Mouse (Mus musculus): Measurements from ENCODE around the gene Mapkapk3. TPM values are rescaled to one million over a fixed set of nuclear protein-coding genes. Genes with fewer than 3 reads are reported as not detected.

Gene Mapkapk3
- total RNA-seq, 2 experiments from 2014 or later, result 32.6 to 48.1 TPM

DNA sequence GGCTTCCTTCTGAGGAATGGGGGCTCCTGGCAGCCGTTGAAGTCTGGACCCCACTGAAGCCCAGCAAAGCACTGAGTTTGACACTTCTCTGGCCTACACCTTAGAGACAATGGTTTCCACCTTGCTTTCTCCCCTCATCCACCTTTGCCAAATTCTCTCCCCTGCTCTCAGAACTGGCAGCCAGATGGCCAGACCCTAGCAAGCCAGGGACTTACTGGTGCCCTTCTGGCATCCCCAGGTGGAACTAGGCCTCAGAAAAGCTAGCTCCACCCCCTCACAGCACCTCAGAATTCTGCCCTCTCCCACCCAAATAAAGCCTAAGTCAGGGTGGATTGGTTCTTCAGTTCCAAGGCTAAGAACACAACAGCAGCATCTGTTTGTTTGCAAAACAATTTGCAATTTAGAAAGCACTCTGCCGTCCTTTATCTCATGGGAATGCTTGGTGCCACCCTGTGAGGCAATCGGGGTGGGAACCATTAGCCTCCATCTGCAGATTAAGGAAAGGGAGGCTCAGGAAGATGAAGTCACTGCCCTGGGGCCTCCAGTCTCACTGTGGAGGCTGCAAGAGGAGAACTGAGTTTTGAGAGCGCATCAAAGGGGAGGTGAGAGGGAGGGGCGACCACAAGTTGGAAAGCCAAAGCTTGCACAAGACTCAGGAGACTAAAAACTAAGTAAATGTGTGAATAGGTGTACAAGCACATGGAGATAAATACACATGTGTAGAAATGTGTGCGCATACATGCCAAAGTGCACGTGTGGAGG lies 18.3 kb downstream of the Mapkapk3 start:
- no peak for TF ChIP-seq CTCF (IDR thresholded peaks at IDR 0.05)
- intact Hi-C loops (cut with DNase I), result no loop called here
- no peak for DNase-seq
- Histone ChIP-seq H3K27ac (no peak overlapping the region), H3K4me3 (no peak overlapping the region)

GRCm38 (mm10) chr9:107269772-107270171 lies 19.9 kb downstream of the Mapkapk3 start:
- no peak for TF ChIP-seq CTCF (IDR thresholded peaks at IDR 0.05)
- no peak overlapping the region for H3K27ac ChIP-seq
- no peak for DNase-seq
- intact Hi-C loops (cut with DNase I), result no loop called here
- no peak overlapping the region for H3K4me3 ChIP-seq

DNA sequence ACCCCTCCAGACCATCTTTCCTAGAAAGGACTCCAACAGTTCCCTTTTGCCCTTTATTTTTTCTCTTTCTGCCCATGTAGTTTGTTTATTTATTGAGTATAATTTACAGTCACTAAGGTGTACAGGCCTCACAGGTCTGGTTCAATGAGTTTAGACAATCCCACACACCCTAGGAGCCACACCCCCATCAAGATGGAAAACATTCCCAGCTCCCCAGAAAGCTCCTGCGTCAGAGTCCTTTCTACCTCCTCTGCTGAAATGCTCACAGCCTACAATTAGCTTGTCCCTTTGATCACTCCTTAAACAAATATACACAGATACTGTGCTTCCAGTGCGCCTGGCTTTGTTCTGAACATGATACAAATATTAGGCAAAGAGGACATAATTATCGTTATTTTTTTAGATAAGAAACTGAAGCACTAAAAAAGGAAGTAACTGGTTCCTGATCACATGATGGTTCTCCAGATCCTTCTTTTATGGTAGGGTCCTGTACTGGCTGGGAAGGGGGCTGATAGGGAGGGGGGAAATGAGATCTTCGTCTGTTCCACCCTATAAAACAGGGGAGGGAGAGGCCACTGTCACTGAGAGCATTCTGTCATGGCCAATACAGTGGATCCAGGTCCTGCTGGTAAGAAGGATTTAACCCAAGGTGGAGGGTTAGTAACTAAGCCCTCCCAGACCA lies 21.8 kb downstream of the Mapkapk3 start:
- Histone ChIP-seq H3K4me3 (no peak overlapping the region), H3K27ac (no peak overlapping the region)
- intact Hi-C loops (cut with DNase I), result no loop called here
- TF ChIP-seq CTCF (IDR thresholded peaks at IDR 0.05), result no peak
- DNase-seq, result no peak

DNA sequence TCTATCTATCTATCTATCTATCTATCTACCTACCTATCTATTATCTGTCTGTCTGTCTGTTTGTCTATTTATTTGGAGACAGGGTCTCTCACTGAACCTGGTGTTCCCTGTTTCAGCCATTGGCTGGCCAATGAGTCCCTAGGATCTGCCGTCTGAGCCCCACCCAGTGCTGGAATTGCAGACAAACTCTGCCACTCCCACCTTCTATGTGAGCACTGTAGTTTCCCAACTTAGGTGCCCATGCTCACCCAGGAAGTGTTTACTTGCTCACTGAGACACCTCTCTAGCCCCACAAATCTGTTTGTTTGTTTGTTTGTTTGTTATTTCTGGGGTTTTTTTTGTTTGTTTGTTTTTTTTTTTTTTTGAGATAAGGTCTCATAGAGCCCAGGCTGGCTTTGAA lies 22.6 kb downstream of the Mapkapk3 start:
- intact Hi-C loops (cut with DNase I), result no loop called here
- Histone ChIP-seq H3K4me3 (no peak overlapping the region), H3K27ac (no peak overlapping the region)
- DNase-seq, result no peak
- TF ChIP-seq CTCF (IDR thresholded peaks at IDR 0.05), result no peak

DNA sequence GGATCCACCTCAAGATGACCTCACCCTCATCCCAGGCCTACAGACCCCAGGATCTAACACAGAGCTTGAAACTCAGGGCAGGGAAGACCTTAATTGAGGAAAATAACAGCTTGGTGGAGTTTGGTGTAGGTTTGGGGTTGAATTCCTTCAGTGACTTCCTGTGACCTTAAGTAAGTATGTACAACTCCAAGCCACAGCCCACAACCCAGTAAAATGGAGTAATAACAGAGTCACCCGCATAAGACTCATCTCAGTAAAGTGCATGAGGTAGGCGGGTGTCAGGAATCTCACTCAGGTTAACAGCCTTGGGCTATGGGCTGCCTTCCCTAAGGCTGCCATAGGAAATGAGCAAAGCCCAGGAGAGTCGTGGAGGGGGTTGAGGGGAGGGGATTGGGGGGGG lies 24.9 kb downstream of the Mapkapk3 start:
- Histone ChIP-seq H3K4me3 (no peak overlapping the region), H3K27ac (no peak overlapping the region)
- DNase-seq, result no peak
- TF ChIP-seq CTCF (IDR thresholded peaks at IDR 0.05), result no peak
- intact Hi-C loops (cut with DNase I), result no loop called here

- DNase-seq, result peak; percentile 16
- intact Hi-C loops (cut with DNase I), result no loop called here
- H3K27ac ChIP-seq, result no peak overlapping the region
- TF ChIP-seq CTCF (IDR thresholded peaks at IDR 0.05), result no peak
- H3K4me3 ChIP-seq, result no peak overlapping the region
Measured at GRCm38 (mm10) chr9:107263912-107264311, 25.8 kb downstream of the Mapkapk3 start.

GRCm38 (mm10) chr9:107262375-107262774 lies 27.3 kb downstream of the Mapkapk3 start:
- intact Hi-C loops (cut with DNase I), result no loop called here
- no peak overlapping the region for H3K27ac ChIP-seq
- no peak overlapping the region for H3K4me3 ChIP-seq
- no peak for DNase-seq
- TF ChIP-seq CTCF (IDR thresholded peaks at IDR 0.05), result no peak

DNA sequence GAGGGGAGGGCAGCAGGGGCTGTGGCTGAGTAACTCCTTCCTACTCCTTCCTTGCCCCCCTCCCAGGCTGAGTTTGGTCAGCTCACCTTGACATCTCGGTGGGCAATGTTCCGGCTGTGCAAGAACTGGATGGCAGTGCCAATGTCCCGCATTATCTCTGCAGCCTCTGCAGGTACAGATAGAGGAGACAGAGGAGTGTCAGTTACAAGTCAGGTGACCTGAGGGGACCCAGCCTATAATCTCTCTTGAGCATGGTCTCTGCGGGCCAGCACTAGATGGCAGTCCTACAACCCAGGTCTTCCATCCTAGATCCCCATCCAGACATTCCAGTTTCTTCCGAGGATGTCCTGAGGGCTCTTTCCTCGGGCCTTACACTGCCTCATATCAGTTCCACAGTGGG lies 27.9 kb downstream of the Mapkapk3 start:
- no peak for DNase-seq
- intact Hi-C loops (cut with DNase I), result no loop called here
- no peak for TF ChIP-seq CTCF (IDR thresholded peaks at IDR 0.05)
- Histone ChIP-seq H3K4me3 (no peak overlapping the region), H3K27ac (no peak overlapping the region)

DNA sequence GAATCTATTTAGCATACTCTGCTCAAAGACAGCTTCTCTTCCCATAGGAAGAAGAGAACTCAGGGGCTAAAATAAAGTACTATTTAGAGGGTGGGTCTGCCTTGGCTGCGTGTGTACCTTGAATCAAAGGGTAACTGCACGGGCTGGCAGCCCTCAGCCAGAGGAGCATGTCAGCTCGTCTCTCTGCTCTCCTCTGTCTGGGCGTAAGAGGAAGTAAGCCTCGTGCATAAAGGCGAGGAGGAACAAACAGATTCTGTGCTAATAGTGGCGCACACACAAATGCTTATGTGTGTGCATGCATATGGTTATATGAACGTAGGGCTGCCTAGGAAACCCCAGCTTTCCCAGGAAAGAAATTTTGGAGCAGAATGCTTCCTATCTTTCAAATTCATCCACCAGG lies 28.8 kb downstream of the Mapkapk3 start:
- H3K27ac ChIP-seq, result no peak overlapping the region
- intact Hi-C loops (cut with DNase I), result no loop called here
- H3K4me3 ChIP-seq, result no peak overlapping the region
- DNase-seq, result no peak
- no peak for TF ChIP-seq CTCF (IDR thresholded peaks at IDR 0.05)

GRCm38 (mm10) chr9:107260429-107260828 lies 29.2 kb downstream of the Mapkapk3 start:
- Histone ChIP-seq H3K4me3 (no peak overlapping the region), H3K27ac (no peak overlapping the region)
- TF ChIP-seq CTCF (IDR thresholded peaks at IDR 0.05), result no peak
- no peak for DNase-seq
- intact Hi-C loops (cut with DNase I), result no loop called here

DNA sequence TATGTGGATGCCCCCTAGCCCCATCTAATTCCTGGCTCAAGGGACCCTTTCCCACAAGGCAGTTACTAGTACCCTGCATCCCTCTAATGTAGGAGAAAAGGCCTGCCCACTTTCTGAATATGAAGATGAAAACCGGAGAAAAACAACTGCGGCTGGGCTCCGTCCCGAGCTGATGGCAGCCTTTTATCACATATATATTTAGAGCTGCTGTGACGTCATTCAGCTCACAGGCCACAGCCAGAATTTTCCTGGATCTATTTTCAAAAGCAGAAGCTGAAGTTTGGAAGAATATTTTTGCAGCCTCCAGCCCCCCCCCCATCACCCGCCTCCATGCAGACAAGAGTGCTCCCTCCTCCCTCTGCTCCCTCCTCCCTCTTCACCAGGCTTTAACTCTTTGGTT lies 30.1 kb downstream of the Mapkapk3 start:
- H3K27ac ChIP-seq, result no peak overlapping the region
- intact Hi-C loops (cut with DNase I), result no loop called here

DNA sequence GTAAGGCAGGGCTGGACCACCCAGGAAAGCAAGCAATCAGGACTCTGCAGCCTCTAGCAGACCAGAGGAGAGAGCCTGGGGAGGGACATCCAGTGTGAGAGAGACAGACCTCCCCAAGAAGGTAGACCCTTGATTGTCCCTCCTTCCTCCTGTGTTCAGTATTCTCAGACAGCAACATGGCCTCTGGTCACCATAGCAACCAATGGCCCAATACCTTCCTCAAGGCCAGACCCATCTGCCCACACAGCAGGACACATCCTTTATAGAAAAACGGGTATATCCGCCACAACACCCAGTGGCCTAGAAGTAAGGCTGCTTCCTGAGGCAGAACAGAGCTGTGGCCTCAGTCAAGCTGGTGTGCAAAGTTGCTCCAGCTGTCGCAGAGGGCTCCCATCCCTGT lies 34.1 kb downstream of the Mapkapk3 start:
- TF ChIP-seq CTCF (IDR thresholded peaks at IDR 0.05), result no peak
- Histone ChIP-seq H3K27ac (peak overlapping the region; percentile 87; the same call in 1 of the 2 replicates), H3K4me3 (no peak overlapping the region)
- DNase-seq, result no peak
- intact Hi-C loops (cut with DNase I), result loop anchor here (2.0 kb wide), 1 partner anchor 19 kb away; no protein-coding TSS in a partner anchor

More for the DNA sequence above, 30.1 kb downstream of the Mapkapk3 start:
- H3K4me3 ChIP-seq, result no peak overlapping the region
- DNase-seq, result no peak
- no peak for TF ChIP-seq CTCF (IDR thresholded peaks at IDR 0.05)

- intact Hi-C loops (cut with DNase I), result loop anchor here (2.0 to 5.0 kb wide), 2 partner anchors 20 to 32 kb away; partner anchors contain the start of gene Mapkapk3
- no peak for TF ChIP-seq CTCF (IDR thresholded peaks at IDR 0.05)
Measured at GRCm38 (mm10) chr9:107254925-107255324, 34.8 kb downstream of the Mapkapk3 start.

More at GRCm38 (mm10) chr9:107254925-107255324, 34.8 kb downstream of the Mapkapk3 start:
- Histone ChIP-seq H3K4me3 (no peak overlapping the region), H3K27ac (peak overlapping the region; percentile 87)
- peak; percentile 73 for DNase-seq
